Mouse (Mus musculus): ENCODE measurements around the gene Tmem189. TPM values are rescaled to one million over a fixed set of nuclear protein-coding genes. Genes with fewer than 3 reads are reported as not detected.

The Tmem189 gene
- polyA plus RNA-seq, 1 experiment from 2014 or later, result 58.8 TPM

- Histone ChIP-seq H3K9me3 (ENCODE audit: low read length) (no peaks in the 10 kb centered on the region), H3K36me3 (ENCODE audit: insufficient read depth, low read length) (no peaks in the 10 kb centered on the region), H3K4me3 (ENCODE audit: low read length) (no peak overlapping the region), H3K9ac (replicated peaks; ENCODE audit: low read length) (0 out of 2 replicates have a peak overlapping the region, but pooled peaks have one; percentile 34), H3K27ac (ENCODE audit: low read length) (peak overlapping the region; percentile 93), H3K4me2 (replicated peaks; ENCODE audit: low read depth, low read length) (no peak overlapping the region), H3K27me3 (ENCODE audit: insufficient read depth, low read length) (no peaks in the 10 kb centered on the region), H3K4me1 (ENCODE audit: insufficient read depth, low read length) (peaks cover 56% of the 10 kb centered on the region)
- ATAC-seq (ENCODE audit: low FRiP score, low TSS enrichment), result peak; percentile 60
- 15% methylated on average over 10 of the region's 10 CpGs for WGBS
Measured at GRCm38 (mm10) chr2:167594444-167594934, 95.1 kb downstream of the Tmem189 start.

- ATAC-seq (ENCODE audit: low FRiP score, low TSS enrichment), result no peak
- 0 out of 2 replicates have a peak overlapping the region, but pooled peaks have one; percentile 41 for H3K9ac ChIP-seq (replicated peaks; ENCODE audit: low read length)
- H3K27me3 ChIP-seq (ENCODE audit: insufficient read depth, low read length), result no peaks in the 10 kb centered on the region
- peak overlapping the region; percentile 93 for H3K27ac ChIP-seq (ENCODE audit: low read length)
- peaks cover 64% of the 10 kb centered on the region for H3K4me1 ChIP-seq (ENCODE audit: insufficient read depth, low read length)
- H3K9me3 ChIP-seq (ENCODE audit: low read length), result no peaks in the 10 kb centered on the region
- H3K4me2 ChIP-seq (replicated peaks; ENCODE audit: low read depth, low read length), result no peak overlapping the region
- no peak overlapping the region for H3K4me3 ChIP-seq (ENCODE audit: low read length)
- H3K36me3 ChIP-seq (ENCODE audit: insufficient read depth, low read length), result no peaks in the 10 kb centered on the region
- WGBS, result 76% methylated on average over 4 of the region's 4 CpGs
Measured at GRCm38 (mm10) chr2:167593551-167594250, 95.9 kb downstream of the Tmem189 start.

Small RNA genes lying within 50 kb of the gene (microRNA-seq; reads per million reads assigned to microRNA genes)
- gene Gm22355, result not detected

Other genes with a start within 250 kb of the Tmem189 start
- 104 and 108 TPM in 2 replicates for gene Rnf114, start 197.2 kb downstream of the Tmem189 start, polyA plus RNA-seq (2015; fragmentation: Nextera tagmentation; extraction: Ambion mirVana)
- gene Spata2, start 196.9 kb downstream of the Tmem189 start, polyA plus RNA-seq (2015; fragmentation: Nextera tagmentation; extraction: Ambion mirVana), result 18.3 and 21.2 TPM in 2 replicates
- 40.8 and 49.3 TPM in 2 replicates for gene Snai1, start 151.6 kb downstream of the Tmem189 start, polyA plus RNA-seq (2015; fragmentation: Nextera tagmentation; extraction: Ambion mirVana)
- 319 and 338 TPM in 2 replicates for gene Ube2v1, start 57.7 kb downstream of the Tmem189 start, polyA plus RNA-seq (2015; fragmentation: Nextera tagmentation; extraction: Ambion mirVana)
- 1.3 and 6.1 TPM in 2 replicates for gene Gm20431, start 28.3 kb downstream of the Tmem189 start, polyA plus RNA-seq (2015; fragmentation: Nextera tagmentation; extraction: Ambion mirVana)
- 0.34 and 0.45 TPM in 2 replicates for gene Cebpb, start 907 bp downstream of the Tmem189 start, polyA plus RNA-seq (2015; fragmentation: Nextera tagmentation; extraction: Ambion mirVana)
- gene Ptpn1, start 242.2 kb upstream of the Tmem189 start, polyA plus RNA-seq (2015; fragmentation: Nextera tagmentation; extraction: Ambion mirVana), result 56.7 and 60.0 TPM in 2 replicates

Measured in kidney, embryonic 16.5 days (tissue).